In the genomic region with DNA sequence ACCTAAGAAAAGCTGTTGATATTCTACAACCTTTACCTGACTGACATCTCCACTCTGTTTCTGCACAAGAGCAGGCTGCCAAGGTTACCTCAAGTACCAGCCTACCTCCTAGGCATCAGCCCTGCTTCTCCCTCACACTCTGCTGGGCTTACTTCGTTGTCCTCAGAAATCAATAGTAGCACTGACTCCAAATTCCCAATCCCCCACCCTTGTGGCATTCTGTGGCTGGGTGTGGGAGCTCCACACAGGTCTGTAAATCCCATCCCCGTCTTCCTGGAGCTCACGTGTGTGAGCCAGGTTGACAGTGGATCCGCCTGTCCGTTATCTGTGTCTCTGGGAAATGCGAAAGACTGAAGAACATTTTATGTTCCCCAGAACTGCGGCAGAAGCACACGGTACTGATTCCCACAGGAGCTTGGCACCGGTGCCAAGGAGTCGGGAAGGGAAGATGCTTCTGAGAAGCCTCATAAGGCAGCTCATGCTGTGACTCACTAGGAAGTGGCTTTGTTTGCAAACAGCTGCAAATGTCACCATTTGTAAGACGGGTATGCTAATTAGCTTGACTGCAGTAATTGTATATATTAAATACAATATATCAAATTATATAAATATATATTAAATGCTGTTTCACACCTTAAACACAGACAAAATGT, we compare ENCODE assay signal across 12 mouse cellular contexts. TPM values are rescaled to one million over a fixed set of nuclear protein-coding genes. Genes with fewer than 3 reads are reported as not detected.
DNase-seq lines count a peak whose midpoint lies in the region; ATAC-seq and TF ChIP-seq lines count a peak whose summit lies in the region.
"Had no signal": no experiment of that assay in that cellular context is flagged by ENCODE, and none has a peak within 500 bp of the region (broad histone marks: within the 10 kb centered on the region; RNA-seq: fewer than 3 reads in every experiment).

No protein-coding gene starts in this region.

- peaks cover 5% of the 10 kb centered on the region; the same call in 1 of the 2 replicates for H3K4me1 ChIP-seq in forebrain, embryonic 13.5 days
- H3K4me1 ChIP-seq in forebrain, embryonic 12.5 days, result peaks cover 2% of the 10 kb centered on the region; the same call in 1 of the 2 replicates
- H3K4me1 ChIP-seq in forebrain, postnatal 0 days (ENCODE audit: insufficient read depth), result no peaks in the 10 kb centered on the region
- peaks cover 3% of the 10 kb centered on the region for H3K4me1 ChIP-seq in heart, adult 2 months (ENCODE audit: control insufficient read depth, insufficient read depth, low read length)

- 42% methylated on average over 11 of the region's 11 CpGs for WGBS in forebrain, embryonic 13.5 days
- 50% methylated on average over 11 of the region's 11 CpGs for WGBS in forebrain, embryonic 12.5 days
- WGBS in forebrain, postnatal 0 days, result 37% methylated on average over 11 of the region's 11 CpGs
- 61% methylated on average over 11 of the region's 11 CpGs for WGBS in heart, adult 2 months

- no peak for TF ChIP-seq CTCF in forebrain, postnatal 0 days (IDR thresholded peaks at IDR 0.05; ENCODE audit: low read depth)
- no peak for TF ChIP-seq CTCF in heart, adult 2 months (IDR thresholded peaks at IDR 0.05)

- TF ChIP-seq EP300 in heart, adult 2 months (IDR thresholded peaks at IDR 0.05; ENCODE audit: insufficient read depth, low read depth, low read length), result no peak

- no peak for TF ChIP-seq POLR2A in heart, adult 2 months (IDR thresholded peaks at IDR 0.05; ENCODE audit: insufficient read depth, low read depth, low read length)

- H3K9ac ChIP-seq in forebrain, embryonic 13.5 days, result no peak overlapping the region
- no peak overlapping the region for H3K9ac ChIP-seq in forebrain, embryonic 12.5 days
- no peak overlapping the region for H3K9ac ChIP-seq in forebrain, postnatal 0 days
- no peak overlapping the region for H3K9ac ChIP-seq in heart, adult 2 months (ENCODE audit: low read depth, low read length)
- H3K9ac ChIP-seq: heart, embryonic 13.5 days; kidney, embryonic 15.5 days; liver, embryonic 13.5 days had no signal

- no peak overlapping the region for H3K4me2 ChIP-seq in forebrain, embryonic 13.5 days
- H3K4me2 ChIP-seq in forebrain, embryonic 12.5 days, result no peak overlapping the region
- H3K4me2 ChIP-seq in forebrain, postnatal 0 days (ENCODE audit: low read depth), result no peak overlapping the region
- H3K4me2 ChIP-seq: heart, embryonic 13.5 days; kidney, embryonic 15.5 days; liver, embryonic 13.5 days had no signal

- H3K79me2 ChIP-seq in heart, adult 2 months (replicated peaks; ENCODE audit: control insufficient read depth, insufficient read depth, low read length), result no peaks in the 10 kb centered on the region

- no peak overlapping the region for H3K4me3 ChIP-seq in forebrain, embryonic 13.5 days
- no peak overlapping the region for H3K4me3 ChIP-seq in forebrain, embryonic 12.5 days (replicated peaks)
- H3K4me3 ChIP-seq in forebrain, postnatal 0 days (ENCODE audit: low read depth, low read length), result no peak overlapping the region
- no peak overlapping the region for H3K4me3 ChIP-seq in heart, adult 2 months
- H3K4me3 ChIP-seq: heart, embryonic 13.5 days; kidney, embryonic 15.5 days; liver, embryonic 13.5 days had no signal

- H3K27ac ChIP-seq in forebrain, embryonic 13.5 days, result no peak overlapping the region
- H3K27ac ChIP-seq in forebrain, embryonic 12.5 days, result no peak overlapping the region
- no peak overlapping the region for H3K27ac ChIP-seq in forebrain, postnatal 0 days (ENCODE audit: low read depth, low read length)
- H3K27ac ChIP-seq in heart, adult 2 months, result no peak overlapping the region
- H3K27ac ChIP-seq: heart, embryonic 13.5 days; kidney, embryonic 15.5 days; liver, embryonic 13.5 days had no signal

- ATAC-seq in forebrain, embryonic 13.5 days, result peak; percentile 61; the same call in 1 of the 2 replicates
- ATAC-seq in forebrain, embryonic 12.5 days (ENCODE audit: low FRiP score), result no peak
- peak; percentile 79 for ATAC-seq in forebrain, postnatal 0 days

- H3K36me3 ChIP-seq in forebrain, embryonic 13.5 days (ENCODE audit: poor library complexity, severe bottlenecking), result no peaks in the 10 kb centered on the region
- H3K36me3 ChIP-seq in forebrain, embryonic 12.5 days (replicated peaks), result no peaks in the 10 kb centered on the region
- H3K36me3 ChIP-seq in forebrain, postnatal 0 days (ENCODE audit: insufficient read depth), result no peaks in the 10 kb centered on the region
- H3K36me3 ChIP-seq in heart, adult 2 months (ENCODE audit: control insufficient read depth, insufficient read depth, low read length), result no peaks in the 10 kb centered on the region
- H3K36me3 ChIP-seq: heart, embryonic 13.5 days; kidney, embryonic 15.5 days; liver, embryonic 13.5 days had no signal

- intact Hi-C loops in left cerebral cortex, postnatal 4 days (cut with DNase I), result no loop called here
- intact Hi-C loops in heart, adult 2 months (cut with DNase I), result no loop called here

- H3K9me3 ChIP-seq in forebrain, embryonic 13.5 days (replicated peaks), result no peaks in the 10 kb centered on the region
- no peaks in the 10 kb centered on the region for H3K9me3 ChIP-seq in forebrain, embryonic 12.5 days
- no peaks in the 10 kb centered on the region for H3K9me3 ChIP-seq in forebrain, postnatal 0 days (ENCODE audit: low read length)
- H3K9me3 ChIP-seq: heart, embryonic 13.5 days; kidney, embryonic 15.5 days; liver, embryonic 13.5 days had no signal

- DNase-seq in left cerebral cortex, adult 18-20 months (ENCODE audit: low spot score in 2 of 2), result peak; percentile 53 to 63
- no peak for DNase-seq in left cerebral cortex, postnatal 4 days
- DNase-seq in forebrain, postnatal 0 days, result peak; percentile 82
- peak; percentile 50 for DNase-seq in right cerebral cortex, postnatal 14 days
- DNase-seq in T-cell, adult 2 months (ENCODE audit: low spot score), result no peak
- DNase-seq in heart, adult 2 months, result no peak
- DNase-seq: adrenal gland, adult 2 months; liver, embryonic 13.5 days had no signal

- no peaks in the 10 kb centered on the region for H3K27me3 ChIP-seq in forebrain, embryonic 13.5 days
- no peaks in the 10 kb centered on the region for H3K27me3 ChIP-seq in forebrain, embryonic 12.5 days
- no peaks in the 10 kb centered on the region for H3K27me3 ChIP-seq in forebrain, postnatal 0 days (ENCODE audit: insufficient read depth, low read length)
- H3K27me3 ChIP-seq in heart, adult 2 months (ENCODE audit: control insufficient read depth, insufficient read depth, low read length), result no peaks in the 10 kb centered on the region
- H3K27me3 ChIP-seq: heart, embryonic 13.5 days; kidney, embryonic 15.5 days had no signal

RNA-seq across cellular contexts. Expression of a gene that starts 10.6 kb away (rescaled TPM):
- 2.1 and 2.6 TPM in 2 replicates for polyA plus RNA-seq in forebrain, embryonic 13.5 days (2015; fragmentation: Nextera tagmentation; extraction: Ambion mirVana)
- 1.4 and 2.1 TPM in 2 replicates for polyA plus RNA-seq in forebrain, embryonic 12.5 days (2016; fragmentation: Nextera tagmentation; extraction: Ambion mirVana)
- total RNA-seq in left cerebral cortex, adult 18-20 months (2021), result 1 to 10 TPM; 3.2 to 3.5 TPM
- 1 to 10 TPM; 4.0 to 7.3 TPM for total RNA-seq in left cerebral cortex, postnatal 4 days (2021)
- 12.0 and 13.9 TPM in 2 replicates for total RNA-seq in forebrain, postnatal 0 days (2014; rRNA removed)
- polyA plus RNA-seq in forebrain, postnatal 0 days (2015; fragmentation: Nextera tagmentation; extraction: Ambion mirVana), result 5.1 and 6.3 TPM in 2 replicates
- 1 to 10 TPM; 3.5 to 6.1 TPM for total RNA-seq in heart, adult 2 months (2021)
- polyA plus RNA-seq in heart, adult 2 months (2012; rRNA removed), result 4.8 and 5.2 TPM in 2 replicates

RNA-seq across cellular contexts. Expression of a gene that starts 54.7 kb away (rescaled TPM):
- 23.8 and 28.9 TPM in 2 replicates for polyA plus RNA-seq in forebrain, embryonic 13.5 days (2015; fragmentation: Nextera tagmentation; extraction: Ambion mirVana)
- 26.6 and 28.7 TPM in 2 replicates for polyA plus RNA-seq in forebrain, embryonic 12.5 days (2016; fragmentation: Nextera tagmentation; extraction: Ambion mirVana)
- 10 to 100 TPM; 74.9 to 82.4 TPM for total RNA-seq in left cerebral cortex, adult 18-20 months (2021)
- total RNA-seq in left cerebral cortex, postnatal 4 days (2021), result 10 to 100 TPM; 38.4 to 42.9 TPM
- 36.1 and 39.7 TPM in 2 replicates for total RNA-seq in forebrain, postnatal 0 days (2014; rRNA removed)
- polyA plus RNA-seq in forebrain, postnatal 0 days (2015; fragmentation: Nextera tagmentation; extraction: Ambion mirVana), result 28.9 and 41.5 TPM in 2 replicates
- total RNA-seq in heart, adult 2 months (2021), result 100 to 1,000 TPM in 1 of 2 experiments, 10 to 100 TPM in 1; 98.4 to 102 TPM
- polyA plus RNA-seq in heart, adult 2 months (2012; rRNA removed), result 18.1 and 43.8 TPM in 2 replicates

RNA-seq across cellular contexts. Expression of a gene that starts 54.8 kb away (rescaled TPM):
- polyA plus RNA-seq in forebrain, embryonic 13.5 days (2015; fragmentation: Nextera tagmentation; extraction: Ambion mirVana), result 399 and 412 TPM in 2 replicates
- polyA plus RNA-seq in forebrain, embryonic 12.5 days (2016; fragmentation: Nextera tagmentation; extraction: Ambion mirVana), result 437 and 443 TPM in 2 replicates
- total RNA-seq in left cerebral cortex, adult 18-20 months (2021), result 100 to 1,000 TPM; 116 to 121 TPM
- 100 to 1,000 TPM; 216 to 229 TPM for total RNA-seq in left cerebral cortex, postnatal 4 days (2021)
- 230 and 257 TPM in 2 replicates for total RNA-seq in forebrain, postnatal 0 days (2014; rRNA removed)
- 127 and 135 TPM in 2 replicates for polyA plus RNA-seq in forebrain, postnatal 0 days (2015; fragmentation: Nextera tagmentation; extraction: Ambion mirVana)
- total RNA-seq in heart, adult 2 months (2021), result 10 to 100 TPM; 54.2 to 58.0 TPM
- polyA plus RNA-seq in heart, adult 2 months (2012; rRNA removed), result 39.4 and 61.3 TPM in 2 replicates

Comparison
In these comparisons a context has a peak if more than half of its experiments do, and no peak if none do; other contexts are left out.
1. DNase-seq: peak in left cerebral cortex, adult 18-20 months (2 of 2), forebrain, postnatal 0 days (single experiment) and right cerebral cortex, postnatal 14 days (single experiment); none in left cerebral cortex, postnatal 4 days (single experiment), T-cell, adult 2 months (single experiment) and heart, adult 2 months (0 of 2).